Mouse (Mus musculus): ENCODE measurements around the gene Idi1.
"Not testable (repeated sequence)": the region's sequence is repeated elsewhere in the genome, so short reads cannot be mapped to it uniquely, and the experiment has no call there.

Idi1 gene

GRCm38 (mm10) chr13:8888603-8889002 lies 3.3 kb downstream of the Idi1 start:
- peak; percentile 49 for DNase-seq (ENCODE audit: low spot score)

GRCm38 (mm10) chr13:8905986-8906385 lies 20.7 kb downstream of the Idi1 start:
- not testable (repeated sequence) for DNase-seq (ENCODE audit: low spot score)

GRCm38 (mm10) chr13:8913890-8914289 lies 28.6 kb downstream of the Idi1 start:
- not testable (repeated sequence) for DNase-seq (ENCODE audit: low spot score)

- DNase-seq (ENCODE audit: low spot score) = no peak
Observed at GRCm38 (mm10) chr13:8933499-8933898, 48.2 kb downstream of the Idi1 start.

- not testable (repeated sequence) for DNase-seq (ENCODE audit: low spot score)
Observed at GRCm38 (mm10) chr13:8937611-8938140, 52.4 kb downstream of the Idi1 start.

- not testable (repeated sequence) for DNase-seq (ENCODE audit: low spot score)
Observed at GRCm38 (mm10) chr13:8941110-8941509, 55.8 kb downstream of the Idi1 start.

GRCm38 (mm10) chr13:8941701-8942100 lies 56.4 kb downstream of the Idi1 start:
- not testable (repeated sequence) for DNase-seq (ENCODE audit: low spot score)
